Mouse (Mus musculus) cortical plate, adult 2 months (tissue): ENCODE measurements around the gene Rcbtb2.

Experiments used
- CTCF ChIP-seq: fragments of 200-500 bp; IDR thresholded peaks from 2 replicates; pipeline ENCODE4 v1.5.1; 2011; ENCODE audit warnings: mild to moderate bottlenecking, control low read depth, low read length; ENCODE audit not compliant: insufficient read depth; ENCODE audit errors: extremely low read depth
- POLR2A ChIP-seq: fragments of 200-500 bp; IDR thresholded peaks from 2 replicates; pipeline ENCODE4 v1.6.1; 2011; ENCODE audit warnings: mild to moderate bottlenecking, low read length, control low read depth; ENCODE audit not compliant: insufficient read depth; ENCODE audit errors: extremely low read depth

DNA sequence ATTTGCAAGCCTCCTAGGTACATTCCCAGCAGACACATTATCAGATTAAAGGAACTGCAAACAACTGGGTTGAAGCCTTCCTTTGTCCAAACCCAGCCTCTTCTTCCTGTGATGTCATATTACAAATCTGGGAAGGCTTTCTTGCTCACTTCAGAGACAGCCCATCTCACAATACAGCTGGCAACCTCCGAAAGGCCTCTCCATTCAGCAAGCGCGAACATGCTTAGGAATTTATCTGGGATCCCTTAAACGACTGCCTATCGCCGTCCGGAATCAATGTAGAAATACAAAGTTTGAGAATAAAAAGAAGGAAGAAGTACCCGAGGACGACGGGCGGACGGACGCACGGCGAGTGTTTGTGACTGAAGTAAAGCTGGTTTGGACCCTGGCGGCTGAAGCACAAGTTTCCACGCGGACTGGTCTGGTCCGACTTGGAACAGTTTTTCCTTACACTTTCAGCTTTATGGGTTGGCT is 115.0 kb downstream of the Rcbtb2 start, which contains the start of gene Lpar6:
- TF ChIP-seq CTCF: no peak
- TF ChIP-seq POLR2A: peak; percentile 63; the same call in 1 of the 2 replicates
